Mouse (Mus musculus): ENCODE measurements at regions not wholly inside any gene's neighbourhood (a gene's known extent, or its start where the extent isn't known, plus 50 kb on each side); places are given as distances from the start of the nearest gene placed in this dataset.

GRCm38 (mm10) chr13:52277195-52277594 lies 253.9 kb downstream of the Diras2 start:
- TF ChIP-seq JUND (IDR thresholded peaks at IDR 0.05; ENCODE audit: low read depth, low read length) (no peak), CHD1 (IDR thresholded peaks at IDR 0.05; ENCODE audit: low read depth, low read length) (no peak), POLR2A (IDR thresholded peaks at IDR 0.05; ENCODE audit: control insufficient read depth in 1 of 2, insufficient read depth in 1 of 2, low read depth in 1 of 2, low read length in 2 of 2, poor library complexity in 1 of 2) (no peak)

All from MEL (cell line).